ENCODE assay signal across 8 mouse cellular contexts in genomic region chr7:45215673-45216441, GRCm38 (mm10). TPM values are rescaled to one million over a fixed set of nuclear protein-coding genes. Genes with fewer than 3 reads are reported as not detected.
DNase-seq lines count a peak whose midpoint lies in the region; ATAC-seq and TF ChIP-seq lines count a peak whose summit lies in the region.

TSS of gene Tead2 (plus strand) at chr7:45215753.

- H3K36me3 ChIP-seq in testis, adult 2 months (ENCODE audit: control insufficient read depth, insufficient read depth, low read length): peaks cover 4% of the 10 kb centered on the region
- H3K36me3 ChIP-seq in hindbrain, embryonic 13.5 days: peaks cover 7% of the 10 kb centered on the region
- no peaks in the 10 kb centered on the region for H3K36me3 ChIP-seq in liver, embryonic 15.5 days (replicated peaks)

- intact Hi-C loops in left cerebral cortex, postnatal 36 days (cut with DNase I): no loop called here

- peak within 1 kb of the TSS; percentile 80 for H3K4me3 ChIP-seq in testis, adult 2 months (ENCODE audit: control insufficient read depth, low read depth, low read length)
- H3K4me3 ChIP-seq in embryonic fibroblast, embryonic 13.5 days (ENCODE audit: insufficient read depth, low read length): peak within 1 kb of the TSS; percentile 94
- peak within 1 kb of the TSS; percentile 55 for H3K4me3 ChIP-seq in hindbrain, embryonic 13.5 days
- peak within 1 kb of the TSS; percentile 50 for H3K4me3 ChIP-seq in liver, embryonic 15.5 days (replicated peaks)
- H3K4me3 ChIP-seq in olfactory bulb, adult 2 months (ENCODE audit: insufficient read depth, low read depth, low read length): peak within 1 kb of the TSS; percentile 35

- under 1% methylated on average over 55 of the region's 55 CpGs for WGBS in hindbrain, embryonic 13.5 days
- 3% methylated on average over 54 of the region's 55 CpGs for WGBS in liver, embryonic 15.5 days (ENCODE audit: insufficient replicate concordance)
- WGBS in olfactory bulb, adult 2 months: 2% methylated on average over 55 of the region's 55 CpGs

- DNase-seq in testis, postnatal 14 days (ENCODE audit: low spot score): no peak
- DNase-seq in layer of hippocampus, adult 18-20 months (ENCODE audit: low spot score in 2 of 2): no peak
- DNase-seq in left cerebral cortex, postnatal 36 days (ENCODE audit: low spot score in 2 of 2): no peak

- peak within 1 kb of the TSS; percentile 72 for H3K4me2 ChIP-seq in hindbrain, embryonic 13.5 days
- peak within 1 kb of the TSS; percentile 68 for H3K4me2 ChIP-seq in liver, embryonic 15.5 days

- TF ChIP-seq POLR2A in testis, adult 2 months (IDR thresholded peaks at IDR 0.05; ENCODE audit: control insufficient read depth, low read depth, low read length): no peak
- TF ChIP-seq POLR2A in embryonic fibroblast, embryonic 13.5 days (IDR thresholded peaks at IDR 0.05; ENCODE audit: low read depth, low read length): peak; percentile 65
- TF ChIP-seq POLR2A in olfactory bulb, adult 2 months (IDR thresholded peaks at IDR 0.05; ENCODE audit: insufficient read depth, low read depth, low read length): no peak

- H3K27me3 ChIP-seq in testis, adult 2 months (ENCODE audit: control insufficient read depth, insufficient read depth, low read length): no peaks in the 10 kb centered on the region
- peaks cover 21% of the 10 kb centered on the region for H3K27me3 ChIP-seq in hindbrain, embryonic 13.5 days
- peaks cover 53% of the 10 kb centered on the region for H3K27me3 ChIP-seq in liver, embryonic 15.5 days

- H3K27ac ChIP-seq in testis, adult 2 months (ENCODE audit: control insufficient read depth, insufficient read depth, low read depth, low read length): no peak within 1 kb of the TSS
- peak within 1 kb of the TSS; percentile 50; the same call in 1 of the 2 replicates for H3K27ac ChIP-seq in embryonic fibroblast, embryonic 13.5 days (ENCODE audit: insufficient read depth, low read length)
- peak within 1 kb of the TSS; percentile 86 for H3K27ac ChIP-seq in hindbrain, embryonic 13.5 days
- 0 out of 2 replicates have a peak within 1 kb of the TSS, but pooled peaks have one; percentile 9 for H3K27ac ChIP-seq in liver, embryonic 15.5 days (replicated peaks)
- H3K27ac ChIP-seq in olfactory bulb, adult 2 months (ENCODE audit: insufficient read depth, low read depth, low read length): no peak within 1 kb of the TSS

- peak; percentile 67 for ATAC-seq in hindbrain, embryonic 13.5 days (ENCODE audit: low FRiP score)
- ATAC-seq in liver, embryonic 15.5 days (ENCODE audit: insufficient read depth): no peak

- TF ChIP-seq CTCF in testis, adult 2 months (IDR thresholded peaks at IDR 0.05; ENCODE audit: control insufficient read depth, insufficient read depth, insufficient replicate concordance, low read depth, low read length): no peak
- no peak for TF ChIP-seq CTCF in embryonic fibroblast, embryonic 13.5 days (IDR thresholded peaks at IDR 0.05; ENCODE audit: borderline replicate concordance, insufficient read depth, low read length)
- no peak for TF ChIP-seq CTCF in olfactory bulb, adult 2 months (IDR thresholded peaks at IDR 0.05; ENCODE audit: insufficient read depth, low read depth, low read length)

- H3K9me3 ChIP-seq in hindbrain, embryonic 13.5 days: no peaks in the 10 kb centered on the region
- no peaks in the 10 kb centered on the region for H3K9me3 ChIP-seq in liver, embryonic 15.5 days (replicated peaks)

- peak within 1 kb of the TSS; percentile 84 for H3K9ac ChIP-seq in hindbrain, embryonic 13.5 days
- H3K9ac ChIP-seq in liver, embryonic 15.5 days: peak within 1 kb of the TSS; percentile 21; the same call in 1 of the 2 replicates

- H3K4me1 ChIP-seq in testis, adult 2 months (ENCODE audit: control insufficient read depth, insufficient read depth, low read length): peaks cover 14% of the 10 kb centered on the region
- H3K4me1 ChIP-seq in embryonic fibroblast, embryonic 13.5 days (ENCODE audit: control insufficient read depth, insufficient read depth, low read length): peaks cover 2% of the 10 kb centered on the region; the same call in 1 of the 2 replicates
- peaks cover 38% of the 10 kb centered on the region for H3K4me1 ChIP-seq in hindbrain, embryonic 13.5 days (replicated peaks)
- H3K4me1 ChIP-seq in liver, embryonic 15.5 days (replicated peaks): peaks cover 26% of the 10 kb centered on the region
- H3K4me1 ChIP-seq in olfactory bulb, adult 2 months (ENCODE audit: control insufficient read depth, insufficient read depth, low read length): peaks cover 13% of the 10 kb centered on the region

RNA-seq across cellular contexts. Expression of gene Tead2, which starts in this region (rescaled TPM):
- polyA plus RNA-seq in testis, adult 2 months (2012; rRNA removed): 43.1 and 60.2 TPM in 2 replicates
- 79.9 and 94.3 TPM in 2 replicates for polyA plus RNA-seq in embryonic fibroblast, embryonic 13.5 days (2011; ENCODE audit: insufficient read length, low read depth, missing spikeins)
- 78.6 and 79.2 TPM in 2 replicates for polyA plus RNA-seq in hindbrain, embryonic 13.5 days (2015; fragmentation: Nextera tagmentation; extraction: Ambion mirVana)
- 6.6 and 7.0 TPM in 2 replicates for polyA plus RNA-seq in liver, embryonic 15.5 days (2015; fragmentation: Nextera tagmentation; extraction: Ambion mirVana)
- not detected in 2 replicates for polyA plus RNA-seq in olfactory bulb, adult 2 months (2012; ENCODE audit: insufficient read depth, insufficient read length, low replicate concordance, missing spikeins)
- 1 to 10 TPM; 3.2 to 4.2 TPM for total RNA-seq in layer of hippocampus, adult 18-20 months (2021)
- 1 to 10 TPM; 3.9 to 5.6 TPM for total RNA-seq in left cerebral cortex, postnatal 36 days (2021)

Comparison
In these comparisons a context has a peak if more than half of its experiments do, and no peak if none do; other contexts are left out.
1. H3K27ac ChIP-seq: peak in embryonic fibroblast, embryonic 13.5 days (single experiment), hindbrain, embryonic 13.5 days (single experiment) and liver, embryonic 15.5 days (single experiment); none in testis, adult 2 months (single experiment) and olfactory bulb, adult 2 months (single experiment).
2. H3K4me3 ChIP-seq: peak in every context shown above with its lines; median percentile 94 in embryonic fibroblast, embryonic 13.5 days; 80 in testis, adult 2 months; 55 in hindbrain, embryonic 13.5 days; 50 in liver, embryonic 15.5 days; 35 in olfactory bulb, adult 2 months.